Mouse (Mus musculus): Measurements from ENCODE around the gene Isyna1.

DNA sequence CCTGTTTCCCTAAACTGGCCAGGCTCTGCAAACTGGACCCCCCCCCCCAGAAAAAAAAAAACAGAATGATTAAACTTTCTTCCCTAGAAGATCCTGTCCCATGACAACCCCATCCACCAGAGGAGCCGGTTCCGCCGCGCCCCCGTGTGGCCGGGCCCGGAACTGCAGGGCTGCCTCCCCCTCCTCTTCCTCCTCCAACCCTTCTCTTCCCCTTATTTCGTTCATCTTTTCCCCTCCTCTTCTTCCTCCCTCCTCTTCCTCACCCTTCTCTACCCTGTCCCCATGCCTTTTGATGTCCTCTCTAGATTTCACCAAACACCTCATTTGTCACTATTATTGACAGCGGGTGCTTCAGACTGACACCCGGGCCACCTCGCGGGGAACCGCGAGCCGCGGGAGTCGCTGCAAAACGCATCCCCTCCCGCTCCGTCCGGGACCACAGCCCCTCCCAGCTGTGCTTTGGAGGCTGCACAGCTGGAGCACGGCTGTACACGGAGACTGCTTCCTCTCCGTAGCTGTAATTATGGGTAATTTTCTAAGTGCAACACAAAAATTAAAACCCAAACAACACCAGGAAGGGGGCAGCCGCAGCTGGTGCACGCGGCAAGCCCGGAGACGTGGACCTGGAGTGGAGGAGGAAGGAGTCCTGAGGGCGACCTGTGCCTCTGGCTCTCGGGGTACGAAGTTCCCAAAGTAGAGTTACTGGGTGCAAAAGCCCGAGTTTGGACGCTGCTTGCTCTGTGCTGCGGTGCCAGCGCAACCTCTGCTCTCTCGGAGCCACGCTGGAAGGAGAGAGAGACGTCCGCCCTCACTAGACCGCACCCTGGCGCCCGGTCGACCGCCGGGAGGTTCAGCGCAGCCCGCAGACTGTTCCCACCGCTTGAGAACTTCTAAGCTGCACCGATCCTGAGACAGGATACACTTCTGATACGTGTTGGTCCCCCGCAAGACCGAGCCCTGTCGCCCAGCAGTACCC is 16.9 kb downstream of the Isyna1 start:
- TF ChIP-seq CTCF (IDR thresholded peaks at IDR 0.05) (peak; percentile 90), EP300 (IDR thresholded peaks at IDR 0.05) (no peak)
